Mouse (Mus musculus): ENCODE measurements around the gene Rnf17. TPM values are rescaled to one million over a fixed set of nuclear protein-coding genes. Genes with fewer than 3 reads are reported as not detected.

Rnf17 gene
- polyA plus RNA-seq (2017; shearing (Covaris generic)) = 1 to 10 TPM in 1 of 3 experiments, under 1 TPM in 2; 0.45 to 2.5 (median 0.51) TPM

GRCm38 (mm10) chr14:56402311-56403071 lies at the start of gene Rnf17:
Gene Rnf17 (plus strand): TSS chr14:56402581.
- no peak for ATAC-seq

- no peak for ATAC-seq
Measured at GRCm38 (mm10) chr14:56354803-56355202, 47.6 kb upstream of the Rnf17 start.

GRCm38 (mm10) chr14:56355396-56355795 lies 47.0 kb upstream of the Rnf17 start:
- no peak for ATAC-seq

GRCm38 (mm10) chr14:56356196-56356595 lies 46.2 kb upstream of the Rnf17 start:
- ATAC-seq = no peak

- ATAC-seq = no peak
Measured at GRCm38 (mm10) chr14:56358422-56358821, 44.0 kb upstream of the Rnf17 start.

GRCm38 (mm10) chr14:56359131-56359530 lies 43.2 kb upstream of the Rnf17 start:
- ATAC-seq = no peak

GRCm38 (mm10) chr14:56364711-56365237 lies 37.6 kb upstream of the Rnf17 start, which contains the start of gene Atp12a:
Gene Atp12a (plus strand): TSS chr14:56365068.
- no peak for ATAC-seq

- ATAC-seq = no peak
Measured at GRCm38 (mm10) chr14:56365292-56365691, 37.1 kb upstream of the Rnf17 start.

- ATAC-seq = no peak
Measured at GRCm38 (mm10) chr14:56366712-56367111, 35.7 kb upstream of the Rnf17 start.

- no peak for ATAC-seq
Measured at GRCm38 (mm10) chr14:56368834-56369233, 33.5 kb upstream of the Rnf17 start.

- ATAC-seq = no peak
Measured at GRCm38 (mm10) chr14:56375731-56376130, 26.6 kb upstream of the Rnf17 start.

GRCm38 (mm10) chr14:56377745-56378144 lies 24.6 kb upstream of the Rnf17 start:
- ATAC-seq = no peak

- no peak for ATAC-seq
Measured at GRCm38 (mm10) chr14:56379336-56379735, 23.0 kb upstream of the Rnf17 start.

- no peak for ATAC-seq
Measured at GRCm38 (mm10) chr14:56382366-56382765, 20.0 kb upstream of the Rnf17 start.

- no peak for ATAC-seq
Measured at GRCm38 (mm10) chr14:56390247-56390646, 12.1 kb upstream of the Rnf17 start.

- ATAC-seq = no peak
Measured at GRCm38 (mm10) chr14:56393704-56394312, 8.6 kb upstream of the Rnf17 start.

GRCm38 (mm10) chr14:56398001-56398400 lies 4.4 kb upstream of the Rnf17 start:
- no peak for ATAC-seq

GRCm38 (mm10) chr14:56403072-56403375 lies 643 bp downstream of the Rnf17 start:
- ATAC-seq = no peak

- ATAC-seq = no peak
Measured at GRCm38 (mm10) chr14:56462090-56462489, 59.7 kb downstream of the Rnf17 start.

- ATAC-seq = no peak
Measured at GRCm38 (mm10) chr14:56462729-56463128, 60.3 kb downstream of the Rnf17 start.

- no peak for ATAC-seq
Measured at GRCm38 (mm10) chr14:56468145-56468544, 65.8 kb downstream of the Rnf17 start.

- no peak for ATAC-seq
Measured at GRCm38 (mm10) chr14:56489806-56490205, 87.4 kb downstream of the Rnf17 start.

- ATAC-seq = no peak
Measured at GRCm38 (mm10) chr14:56502407-56502806, 100.0 kb downstream of the Rnf17 start.

GRCm38 (mm10) chr14:56506743-56507142 lies 104.4 kb downstream of the Rnf17 start:
- no peak for ATAC-seq
